24 mouse cellular contexts compared by ENCODE assay signal in the genomic region with DNA sequence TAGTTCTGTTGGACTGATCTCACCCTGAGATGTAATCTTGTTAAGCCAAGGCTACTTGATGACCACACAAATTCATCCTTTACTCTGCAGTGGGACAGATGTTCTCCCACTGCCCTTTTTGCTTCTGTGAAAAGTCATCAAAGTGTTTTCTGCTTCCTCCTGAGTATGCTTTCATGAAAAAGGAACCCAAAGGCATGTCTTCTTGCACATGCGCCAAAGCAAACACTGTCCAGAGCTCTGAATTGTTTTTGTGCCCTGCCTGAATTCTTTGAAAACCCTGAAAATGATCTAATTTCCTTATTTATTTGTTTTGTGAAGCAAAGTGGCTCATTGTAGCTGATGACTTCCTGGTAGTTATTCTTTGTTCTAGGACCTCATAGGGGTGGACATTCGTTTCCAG. TPM values are rescaled to one million over a fixed set of nuclear protein-coding genes. Genes with fewer than 3 reads are reported as not detected.
A peak's percentile ranks its signal among the peaks of the same experiment; 100 is the strongest.
DNase-seq lines count a peak whose midpoint lies in the region; ATAC-seq and TF ChIP-seq lines count a peak whose summit lies in the region.
"Had no signal": no experiment of that assay in that cellular context is flagged by ENCODE, and none has a peak within 500 bp of the region (broad histone marks: within the 10 kb centered on the region; RNA-seq: fewer than 3 reads in every experiment).

No protein-coding gene starts in this region.

- H3K27me3 ChIP-seq in kidney, adult 2 months (replicated peaks; ENCODE audit: control insufficient read depth, insufficient read depth, low read length): no peaks in the 10 kb centered on the region
- no peaks in the 10 kb centered on the region for H3K27me3 ChIP-seq in kidney, embryonic 16.5 days (ENCODE audit: insufficient read depth, low read length)
- H3K27me3 ChIP-seq in kidney, embryonic 14.5 days (ENCODE audit: control insufficient read depth, insufficient read depth, low read length): no peaks in the 10 kb centered on the region
- H3K27me3 ChIP-seq: embryonic facial prominence, embryonic 12.5 days; hindbrain, embryonic 15.5 days; liver, embryonic 12.5 days; midbrain, embryonic 15.5 days had no signal

- TF ChIP-seq CTCF in kidney, adult 2 months (conservative IDR thresholded peaks at IDR 0.05; ENCODE audit: insufficient read depth, insufficient read length, low read depth, low read length): no peak

- H3K27ac ChIP-seq in kidney, adult 2 months (ENCODE audit: insufficient read depth, low read depth, low read length): no peak overlapping the region
- no peak overlapping the region for H3K27ac ChIP-seq in kidney, embryonic 16.5 days (ENCODE audit: low read length)
- no peak overlapping the region for H3K27ac ChIP-seq in kidney, embryonic 14.5 days (ENCODE audit: low read depth, low read length)
- H3K27ac ChIP-seq: embryonic facial prominence, embryonic 12.5 days; hindbrain, embryonic 10.5 days; hindbrain, embryonic 15.5 days; liver, embryonic 12.5 days; midbrain, embryonic 10.5 days; midbrain, embryonic 15.5 days had no signal

- H3K4me2 ChIP-seq in kidney, embryonic 16.5 days (replicated peaks; ENCODE audit: low read depth, low read length): no peak overlapping the region
- H3K4me2 ChIP-seq in kidney, embryonic 14.5 days (replicated peaks; ENCODE audit: low read depth, low read length): no peak overlapping the region
- H3K4me2 ChIP-seq: embryonic facial prominence, embryonic 12.5 days; hindbrain, embryonic 15.5 days; liver, embryonic 12.5 days; midbrain, embryonic 15.5 days had no signal

- no peaks in the 10 kb centered on the region for H3K4me1 ChIP-seq in kidney, adult 2 months (ENCODE audit: control insufficient read depth, insufficient read depth, low read length)
- peaks cover 4% of the 10 kb centered on the region; the same call in 1 of the 2 replicates for H3K4me1 ChIP-seq in kidney, embryonic 16.5 days (ENCODE audit: insufficient read depth, low read length)
- H3K4me1 ChIP-seq in kidney, embryonic 14.5 days (ENCODE audit: control insufficient read depth, insufficient read depth, low read length): no peaks in the 10 kb centered on the region
- H3K4me1 ChIP-seq: embryonic facial prominence, embryonic 12.5 days; hindbrain, embryonic 10.5 days; hindbrain, embryonic 15.5 days; liver, embryonic 12.5 days had no signal

- H3K36me3 ChIP-seq in kidney, adult 2 months (ENCODE audit: control insufficient read depth, insufficient read depth, low read length): no peaks in the 10 kb centered on the region
- no peaks in the 10 kb centered on the region for H3K36me3 ChIP-seq in kidney, embryonic 16.5 days (ENCODE audit: insufficient read depth, low read length)
- H3K36me3 ChIP-seq in kidney, embryonic 14.5 days (ENCODE audit: control insufficient read depth, insufficient read depth, low read length): no peaks in the 10 kb centered on the region
- H3K36me3 ChIP-seq: embryonic facial prominence, embryonic 12.5 days; hindbrain, embryonic 10.5 days; hindbrain, embryonic 15.5 days; liver, embryonic 12.5 days; midbrain, embryonic 10.5 days; midbrain, embryonic 15.5 days had no signal

- TF ChIP-seq POLR2A in kidney, adult 2 months (IDR thresholded peaks at IDR 0.05; ENCODE audit: low read depth, low read length): no peak

- H3K4me3 ChIP-seq in kidney, adult 2 months (ENCODE audit: insufficient read depth, low read depth, low read length): no peak overlapping the region
- H3K4me3 ChIP-seq in kidney, embryonic 16.5 days (ENCODE audit: low read length): no peak overlapping the region
- H3K4me3 ChIP-seq in kidney, embryonic 14.5 days (ENCODE audit: low read length): no peak overlapping the region
- H3K4me3 ChIP-seq: embryonic facial prominence, embryonic 12.5 days; erythroblast, embryonic 14.5 days; hindbrain, embryonic 10.5 days; hindbrain, embryonic 15.5 days; liver, embryonic 12.5 days; midbrain, embryonic 10.5 days; midbrain, embryonic 15.5 days had no signal

- peak; percentile 45 for DNase-seq in kidney, adult 2 months
- peak; percentile 9 to 15 for DNase-seq in kidney, postnatal 36 days
- DNase-seq in NIH3T3 (ENCODE audit: low read depth): peak; percentile 48
- DNase-seq in skeletal muscle tissue, adult 2 months (ENCODE audit: low read depth, low spot score): peak; percentile 18
- DNase-seq in urinary bladder, postnatal 36 days (ENCODE audit: low spot score in 2 of 2): no peak
- DNase-seq: adrenal gland, postnatal 10 days; cerebellum, adult 11 months; cerebellum, adult 9-10 months; cerebellum, postnatal 36 days; heart, postnatal 14 days; left cerebral cortex, postnatal 4 days; liver, postnatal 0 days; thymus, postnatal 4 days had no signal

- H3K9me3 ChIP-seq in kidney, embryonic 16.5 days (ENCODE audit: low read length): no peaks in the 10 kb centered on the region
- H3K9me3 ChIP-seq in kidney, embryonic 14.5 days (ENCODE audit: control insufficient read depth, low read length): no peaks in the 10 kb centered on the region
- H3K9me3 ChIP-seq: embryonic facial prominence, embryonic 12.5 days; hindbrain, embryonic 10.5 days; hindbrain, embryonic 15.5 days; liver, embryonic 12.5 days; midbrain, embryonic 10.5 days; midbrain, embryonic 15.5 days had no signal

- no peak overlapping the region for H3K9ac ChIP-seq in kidney, embryonic 16.5 days (replicated peaks; ENCODE audit: low read length)
- no peak overlapping the region for H3K9ac ChIP-seq in kidney, embryonic 14.5 days (ENCODE audit: low read depth, low read length)
- H3K9ac ChIP-seq: embryonic facial prominence, embryonic 12.5 days; hindbrain, embryonic 15.5 days; liver, embryonic 12.5 days; liver, postnatal 0 days; midbrain, embryonic 15.5 days had no signal

- WGBS in kidney, adult 2 months: 55% methylated on average over 2 of the region's 2 CpGs
- WGBS in kidney, embryonic 16.5 days: 63% methylated on average over 2 of the region's 2 CpGs
- 59% methylated on average over 2 of the region's 2 CpGs for WGBS in kidney, embryonic 14.5 days

- ATAC-seq in kidney, embryonic 16.5 days (ENCODE audit: low FRiP score, low TSS enrichment): no peak
- no peak for ATAC-seq in kidney, embryonic 14.5 days (ENCODE audit: low FRiP score, low TSS enrichment)
- ATAC-seq: CD4-positive, CD25-positive, alpha-beta regulatory T cell, adult 4 months; forebrain, embryonic 16.5 days; liver, embryonic 12.5 days; liver, postnatal 0 days; midbrain, embryonic 15.5 days had no signal

RNA-seq across cellular contexts. Expression of a gene that starts 20.7 kb away (rescaled TPM):
- 5.6 and 6.9 TPM in 2 replicates for polyA plus RNA-seq in kidney, adult 2 months (2012; rRNA removed)
- 1.2 and 1.3 TPM in 2 replicates for polyA plus RNA-seq in kidney, embryonic 16.5 days (2015; fragmentation: Nextera tagmentation; extraction: Ambion mirVana)
- polyA plus RNA-seq in kidney, embryonic 14.5 days (2014; fragmentation: Nextera tagmentation; extraction: Ambion mirVana): 0.39 and 0.73 TPM in 2 replicates
- polyA plus RNA-seq: CD4-positive, CD25-positive, alpha-beta regulatory T cell, adult 4 months; erythroblast, embryonic 14.5 days had no signal

Comparison
In these comparisons a context has a peak if more than half of its experiments do, and no peak if none do; other contexts are left out.
1. DNase-seq: peak in kidney, adult 2 months (single experiment), kidney, postnatal 36 days (2 of 2), NIH3T3 (single experiment) and skeletal muscle tissue, adult 2 months (single experiment); none in urinary bladder, postnatal 36 days (0 of 2).